Mouse (Mus musculus): ENCODE measurements at regions not wholly inside any gene's neighbourhood (a gene's known extent, or its start where the extent isn't known, plus 50 kb on each side); places are given as distances from the start of the nearest gene placed in this dataset.

GRCm38 (mm10) chr11:64188701-64189100, 109.4 kb upstream of the Cox10 start:
- Histone ChIP-seq H3K36me3 (ENCODE audit: control insufficient read depth, insufficient read depth, low read length) (no peaks in the 10 kb centered on the region), H3K4me1 (ENCODE audit: control insufficient read depth, insufficient read depth, low read length) (peaks cover 5% of the 10 kb centered on the region; the same call in 1 of the 2 replicates), H3K4me2 (replicated peaks; ENCODE audit: low read depth, low read length, severe bottlenecking) (no peak overlapping the region), H3K27ac (replicated peaks; ENCODE audit: low read depth, low read length) (no peak overlapping the region), H3K27me3 (ENCODE audit: control insufficient read depth, insufficient read depth, low read length) (no peaks in the 10 kb centered on the region), H3K4me3 (replicated peaks; ENCODE audit: low read length) (no peak overlapping the region), H3K9ac (ENCODE audit: low read depth, low read length, severe bottlenecking) (no peak overlapping the region), H3K9me3 (ENCODE audit: control insufficient read depth, low read length) (no peaks in the 10 kb centered on the region)
- 78% methylated on average over 2 of the region's 2 CpGs for WGBS
- TF ChIP-seq POLR2A (IDR thresholded peaks at IDR 0.05; ENCODE audit: borderline replicate concordance, extremely low read depth, insufficient read depth, insufficient read length), result no peak
- ATAC-seq (ENCODE audit: low FRiP score, low read depth) (no peak), DNase-seq (ENCODE audit: low spot score) (no peak)

- ATAC-seq (ENCODE audit: low FRiP score, low read depth), result no peak
- H3K4me2 ChIP-seq (replicated peaks; ENCODE audit: low read depth, low read length, severe bottlenecking), result no peak overlapping the region
- WGBS, result 60% methylated on average over 9 of the region's 9 CpGs
- no peaks in the 10 kb centered on the region for H3K9me3 ChIP-seq (ENCODE audit: control insufficient read depth, low read length)
- H3K4me1 ChIP-seq (ENCODE audit: control insufficient read depth, insufficient read depth, low read length), result peaks cover 5% of the 10 kb centered on the region; the same call in 1 of the 2 replicates
- TF ChIP-seq POLR2A (IDR thresholded peaks at IDR 0.05; ENCODE audit: borderline replicate concordance, extremely low read depth, insufficient read depth, insufficient read length), result no peak
- H3K4me3 ChIP-seq (replicated peaks; ENCODE audit: low read length), result no peak overlapping the region
- H3K27ac ChIP-seq (replicated peaks; ENCODE audit: low read depth, low read length), result no peak overlapping the region
- DNase-seq (ENCODE audit: low spot score), result no peak
- no peak overlapping the region for H3K9ac ChIP-seq (ENCODE audit: low read depth, low read length, severe bottlenecking)
- no peaks in the 10 kb centered on the region for H3K36me3 ChIP-seq (ENCODE audit: control insufficient read depth, insufficient read depth, low read length)
- H3K27me3 ChIP-seq (ENCODE audit: control insufficient read depth, insufficient read depth, low read length), result no peaks in the 10 kb centered on the region
Measured at GRCm38 (mm10) chr11:64187488-64188444, 108.5 kb upstream of the Cox10 start.

- H3K4me3 ChIP-seq (replicated peaks; ENCODE audit: low read length), result no peak overlapping the region
- H3K9ac ChIP-seq (ENCODE audit: low read depth, low read length, severe bottlenecking), result no peak overlapping the region
- peaks cover 5% of the 10 kb centered on the region; the same call in 1 of the 2 replicates for H3K4me1 ChIP-seq (ENCODE audit: control insufficient read depth, insufficient read depth, low read length)
- H3K36me3 ChIP-seq (ENCODE audit: control insufficient read depth, insufficient read depth, low read length), result no peaks in the 10 kb centered on the region
- DNase-seq (ENCODE audit: low spot score), result no peak
- H3K27ac ChIP-seq (replicated peaks; ENCODE audit: low read depth, low read length), result no peak overlapping the region
- no peaks in the 10 kb centered on the region for H3K9me3 ChIP-seq (ENCODE audit: control insufficient read depth, low read length)
- H3K27me3 ChIP-seq (ENCODE audit: control insufficient read depth, insufficient read depth, low read length), result no peaks in the 10 kb centered on the region
- ATAC-seq (ENCODE audit: low FRiP score, low read depth), result no peak
- TF ChIP-seq POLR2A (IDR thresholded peaks at IDR 0.05; ENCODE audit: borderline replicate concordance, extremely low read depth, insufficient read depth, insufficient read length), result no peak
- no peak overlapping the region for H3K4me2 ChIP-seq (replicated peaks; ENCODE audit: low read depth, low read length, severe bottlenecking)
- 48% methylated on average over 3 of the region's 3 CpGs for WGBS
Measured at GRCm38 (mm10) chr11:64187007-64187406, 107.7 kb upstream of the Cox10 start.

GRCm38 (mm10) chr11:64186590-64186989, 107.3 kb upstream of the Cox10 start:
- H3K36me3 ChIP-seq (ENCODE audit: control insufficient read depth, insufficient read depth, low read length), result no peaks in the 10 kb centered on the region
- peaks cover 5% of the 10 kb centered on the region; the same call in 1 of the 2 replicates for H3K4me1 ChIP-seq (ENCODE audit: control insufficient read depth, insufficient read depth, low read length)
- 77% methylated on average over 2 of the region's 2 CpGs for WGBS
- no peaks in the 10 kb centered on the region for H3K27me3 ChIP-seq (ENCODE audit: control insufficient read depth, insufficient read depth, low read length)
- no peak overlapping the region for H3K9ac ChIP-seq (ENCODE audit: low read depth, low read length, severe bottlenecking)
- no peak overlapping the region for H3K4me2 ChIP-seq (replicated peaks; ENCODE audit: low read depth, low read length, severe bottlenecking)
- no peaks in the 10 kb centered on the region for H3K9me3 ChIP-seq (ENCODE audit: control insufficient read depth, low read length)
- ATAC-seq (ENCODE audit: low FRiP score, low read depth), result no peak
- TF ChIP-seq POLR2A (IDR thresholded peaks at IDR 0.05; ENCODE audit: borderline replicate concordance, extremely low read depth, insufficient read depth, insufficient read length), result no peak
- no peak overlapping the region for H3K4me3 ChIP-seq (replicated peaks; ENCODE audit: low read length)
- H3K27ac ChIP-seq (replicated peaks; ENCODE audit: low read depth, low read length), result no peak overlapping the region
- no peak for DNase-seq (ENCODE audit: low spot score)

GRCm38 (mm10) chr11:64180036-64180435, 100.8 kb upstream of the Cox10 start:
- Histone ChIP-seq H3K9ac (ENCODE audit: low read depth, low read length, severe bottlenecking) (no peak overlapping the region), H3K27ac (replicated peaks; ENCODE audit: low read depth, low read length) (no peak overlapping the region), H3K27me3 (ENCODE audit: control insufficient read depth, insufficient read depth, low read length) (no peaks in the 10 kb centered on the region), H3K4me1 (ENCODE audit: control insufficient read depth, insufficient read depth, low read length) (peaks cover 5% of the 10 kb centered on the region; the same call in 1 of the 2 replicates), H3K36me3 (ENCODE audit: control insufficient read depth, insufficient read depth, low read length) (no peaks in the 10 kb centered on the region), H3K9me3 (ENCODE audit: control insufficient read depth, low read length) (no peaks in the 10 kb centered on the region), H3K4me3 (replicated peaks; ENCODE audit: low read length) (no peak overlapping the region), H3K4me2 (replicated peaks; ENCODE audit: low read depth, low read length, severe bottlenecking) (no peak overlapping the region)
- no peak for TF ChIP-seq POLR2A (IDR thresholded peaks at IDR 0.05; ENCODE audit: borderline replicate concordance, extremely low read depth, insufficient read depth, insufficient read length)
- WGBS, result 43% methylated on average over 2 of the region's 2 CpGs
- DNase-seq (ENCODE audit: low spot score) (no peak), ATAC-seq (ENCODE audit: low FRiP score, low read depth) (no peak)
